Mouse (Mus musculus) liver, adult 2 months (tissue): ENCODE results near the gene Glcci1.

Experiments
- CTCF ChIP-seq: fragments of 200-500 bp; IDR thresholded peaks from 2 replicates; pipeline ENCODE4 v1.5.1; 2011; ENCODE audit warnings: low read depth, low read length, control low read depth
- POLR2A ChIP-seq: fragments of 200-500 bp; IDR thresholded peaks from 2 replicates; pipeline ENCODE4 v1.6.1; 2011; ENCODE audit warnings: low read length, control low read depth; ENCODE audit not compliant: insufficient read depth; ENCODE audit errors: extremely low read depth

DNA sequence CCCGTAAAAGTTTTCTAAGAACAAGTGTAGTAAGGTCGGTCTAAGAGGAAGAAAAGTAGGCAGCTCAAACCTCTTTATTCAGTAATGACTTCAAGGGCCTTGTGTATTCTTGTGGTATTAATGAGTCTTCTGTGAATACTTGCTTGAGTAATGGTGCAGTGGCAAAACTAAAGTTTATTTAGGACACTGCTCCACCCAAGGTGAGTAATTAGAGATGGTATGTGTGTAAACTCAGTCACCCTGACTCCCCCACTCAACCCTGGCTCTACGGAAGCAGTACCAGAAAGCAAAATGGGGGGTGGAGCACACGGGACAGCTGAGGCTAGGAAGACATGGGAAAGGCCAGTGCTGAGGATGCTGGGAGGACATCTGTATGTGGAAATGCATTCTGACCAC lies 13.6 kb upstream of the Glcci1 start:
- TF ChIP-seq CTCF, result no peak
- TF ChIP-seq POLR2A, result no peak
